Mouse (Mus musculus) embryo, embryonic 10 days (tissue): Measurements from ENCODE around the gene Nova1.

Source experiments
- DNase-seq: peaks from one replicate; pipeline ENCODE4 v3.0.0-alpha.2; 2015; ENCODE audit warnings: low spot score

Nova1 gene

GRCm38 (mm10) chr12:46818856-46819347, at the start of gene Nova1:
TSS of gene Nova1 (minus strand) at chr12:46818929.
- peak; percentile 76 for DNase-seq

- peak; percentile 96 for DNase-seq
These were observed 756 bp upstream of the Nova1 start for GRCm38 (mm10) chr12:46819348-46820022.

- DNase-seq, result peak; percentile 55
These were observed 491 bp downstream of the Nova1 start for GRCm38 (mm10) chr12:46818021-46818855.

GRCm38 (mm10) chr12:46817211-46817803, 1.4 kb downstream of the Nova1 start:
- DNase-seq, result peak; percentile 19

- DNase-seq, result no peak
These were observed 2.4 kb downstream of the Nova1 start for GRCm38 (mm10) chr12:46816291-46816690.

- DNase-seq, result no peak
These were observed 3.0 kb downstream of the Nova1 start for GRCm38 (mm10) chr12:46815697-46816096.

- DNase-seq, result no peak
These were observed 3.9 kb downstream of the Nova1 start for GRCm38 (mm10) chr12:46814820-46815219.

GRCm38 (mm10) chr12:46801311-46801710, 17.4 kb downstream of the Nova1 start:
- no peak for DNase-seq

GRCm38 (mm10) chr12:46782301-46783280, 36.1 kb downstream of the Nova1 start:
- no peak for DNase-seq

- DNase-seq, result no peak
These were observed 37.2 kb downstream of the Nova1 start for GRCm38 (mm10) chr12:46781481-46781880.

GRCm38 (mm10) chr12:46780983-46781382, 37.7 kb downstream of the Nova1 start:
- DNase-seq, result no peak

- no peak for DNase-seq
These were observed 59.3 kb downstream of the Nova1 start for GRCm38 (mm10) chr12:46759450-46759849.

- no peak for DNase-seq
These were observed 64.3 kb downstream of the Nova1 start for GRCm38 (mm10) chr12:46754325-46754848.

- no peak for DNase-seq
These were observed 65.6 kb downstream of the Nova1 start for GRCm38 (mm10) chr12:46753096-46753495.

GRCm38 (mm10) chr12:46733261-46733660, 85.5 kb downstream of the Nova1 start:
- DNase-seq, result no peak

- DNase-seq, result no peak
These were observed 86.8 kb downstream of the Nova1 start for GRCm38 (mm10) chr12:46731943-46732342.

GRCm38 (mm10) chr12:46721914-46722313, 96.8 kb downstream of the Nova1 start:
- DNase-seq, result peak; percentile 13

- DNase-seq, result no peak
These were observed 99.7 kb downstream of the Nova1 start for GRCm38 (mm10) chr12:46719076-46719475.

- no peak for DNase-seq
These were observed 108.6 kb downstream of the Nova1 start for GRCm38 (mm10) chr12:46710094-46710493.

GRCm38 (mm10) chr12:46709475-46709874, 109.3 kb downstream of the Nova1 start:
- DNase-seq, result no peak

GRCm38 (mm10) chr12:46700202-46700601, 118.5 kb downstream of the Nova1 start:
- no peak for DNase-seq
